ENCODE assay signal across 27 mouse cellular contexts in genomic region chr8:125212619-125213167, GRCm38 (mm10).
DNase-seq lines count a peak whose midpoint lies in the region; ATAC-seq and TF ChIP-seq lines count a peak whose summit lies in the region.
"Had no signal": no experiment of that assay in that cellular context is flagged by ENCODE, and none has a peak within 500 bp of the region (broad histone marks: within the 10 kb centered on the region; RNA-seq: fewer than 3 reads in every experiment).

No protein-coding gene starts in this region.

- intact Hi-C loops in heart, adult 2 months (cut with DNase I) = no loop called here
- intact Hi-C loops in heart, postnatal 36 days (cut with DNase I) = no loop called here

- no peaks in the 10 kb centered on the region for H3K9me3 ChIP-seq in limb, embryonic 12.5 days
- no peaks in the 10 kb centered on the region for H3K9me3 ChIP-seq in limb, embryonic 10.5 days (replicated peaks)
- H3K9me3 ChIP-seq: embryonic facial prominence, embryonic 12.5 days; embryonic facial prominence, embryonic 15.5 days; forebrain, embryonic 12.5 days; forebrain, embryonic 15.5 days; heart, embryonic 12.5 days; heart, embryonic 15.5 days; hindbrain, embryonic 13.5 days; intestine, embryonic 15.5 days had no signal

- TF ChIP-seq POLR2A in heart, adult 2 months (IDR thresholded peaks at IDR 0.05; ENCODE audit: insufficient read depth, low read depth, low read length) = no peak

- H3K4me2 ChIP-seq in limb, embryonic 12.5 days = no peak overlapping the region
- H3K4me2 ChIP-seq: embryonic facial prominence, embryonic 12.5 days; embryonic facial prominence, embryonic 15.5 days; forebrain, embryonic 12.5 days; forebrain, embryonic 15.5 days; heart, embryonic 12.5 days; heart, embryonic 15.5 days; hindbrain, embryonic 13.5 days; intestine, embryonic 15.5 days had no signal

- H3K36me3 ChIP-seq in heart, adult 2 months (ENCODE audit: control insufficient read depth, insufficient read depth, low read length) = no peaks in the 10 kb centered on the region; the same call in 1 of the 2 replicates
- H3K36me3 ChIP-seq in limb, embryonic 12.5 days = no peaks in the 10 kb centered on the region
- H3K36me3 ChIP-seq in limb, embryonic 10.5 days = no peaks in the 10 kb centered on the region
- H3K36me3 ChIP-seq: embryonic facial prominence, embryonic 12.5 days; embryonic facial prominence, embryonic 15.5 days; forebrain, embryonic 12.5 days; forebrain, embryonic 15.5 days; heart, embryonic 12.5 days; heart, embryonic 15.5 days; hindbrain, embryonic 10.5 days; hindbrain, embryonic 13.5 days; intestine, embryonic 15.5 days had no signal

- H3K4me3 ChIP-seq in heart, adult 2 months = no peak overlapping the region
- H3K4me3 ChIP-seq in limb, embryonic 12.5 days (replicated peaks) = no peak overlapping the region
- no peak overlapping the region for H3K4me3 ChIP-seq in limb, embryonic 10.5 days
- H3K4me3 ChIP-seq: embryonic facial prominence, embryonic 12.5 days; embryonic facial prominence, embryonic 15.5 days; forebrain, embryonic 12.5 days; forebrain, embryonic 15.5 days; heart, embryonic 12.5 days; heart, embryonic 15.5 days; hindbrain, embryonic 10.5 days; hindbrain, embryonic 13.5 days; intestine, embryonic 15.5 days had no signal

- WGBS in heart, adult 2 months = 31% methylated on average over 13 of the region's 13 CpGs
- 54% methylated on average over 13 of the region's 13 CpGs for WGBS in limb, embryonic 12.5 days
- WGBS in limb, embryonic 10.5 days = 74% methylated on average over 13 of the region's 13 CpGs

- DNase-seq in cerebellum, postnatal 10 days = peak; percentile 43 to 50
- no peak for DNase-seq in cerebellum, adult 9-11 months
- peak; percentile 46 for DNase-seq in gastrocnemius, postnatal 10 days
- DNase-seq in gastrocnemius, adult 18-20 months (ENCODE audit: low spot score) = no peak
- peak in 1 of 2 experiments; percentile 40 for DNase-seq in heart, adult 2 months
- DNase-seq in heart, postnatal 36 days = no peak
- no peak for DNase-seq in limb, embryonic 10.5 days (ENCODE audit: low spot score)
- DNase-seq: adrenal gland, adult 8-10 months; adrenal gland, postnatal 25 days; cerebellum, adult 11-12 months; cerebellum, adult 8-10 months; cerebellum, postnatal 25 days; heart, postnatal 10 days; kidney, adult 11 months; kidney, adult 8-10 months had no signal

- peaks cover 13% of the 10 kb centered on the region for H3K4me1 ChIP-seq in heart, adult 2 months (ENCODE audit: control insufficient read depth, insufficient read depth, low read length)
- peaks cover 30% of the 10 kb centered on the region for H3K4me1 ChIP-seq in limb, embryonic 12.5 days (replicated peaks)
- H3K4me1 ChIP-seq in limb, embryonic 10.5 days = peaks cover 16% of the 10 kb centered on the region
- H3K4me1 ChIP-seq: intestine, embryonic 15.5 days had no signal

- no peak overlapping the region for H3K9ac ChIP-seq in heart, adult 2 months (ENCODE audit: low read depth, low read length)
- H3K9ac ChIP-seq in limb, embryonic 12.5 days (replicated peaks) = no peak overlapping the region
- H3K9ac ChIP-seq: embryonic facial prominence, embryonic 12.5 days; embryonic facial prominence, embryonic 15.5 days; forebrain, embryonic 12.5 days; forebrain, embryonic 15.5 days; heart, embryonic 12.5 days; heart, embryonic 15.5 days; hindbrain, embryonic 13.5 days; intestine, embryonic 15.5 days had no signal

- H3K27ac ChIP-seq in heart, adult 2 months = peak overlapping the region; percentile 24; the same call in 1 of the 2 replicates
- 0 out of 2 replicates have a peak overlapping the region, but pooled peaks have one; percentile 20 for H3K27ac ChIP-seq in limb, embryonic 12.5 days
- H3K27ac ChIP-seq in limb, embryonic 10.5 days = no peak overlapping the region
- H3K27ac ChIP-seq: embryonic facial prominence, embryonic 12.5 days; embryonic facial prominence, embryonic 15.5 days; forebrain, embryonic 12.5 days; forebrain, embryonic 15.5 days; heart, embryonic 15.5 days; hindbrain, embryonic 10.5 days; hindbrain, embryonic 13.5 days; intestine, embryonic 15.5 days had no signal

- no peaks in the 10 kb centered on the region for H3K79me2 ChIP-seq in heart, adult 2 months (replicated peaks; ENCODE audit: control insufficient read depth, insufficient read depth, low read length)

- no peaks in the 10 kb centered on the region for H3K27me3 ChIP-seq in heart, adult 2 months (ENCODE audit: control insufficient read depth, insufficient read depth, low read length)
- H3K27me3 ChIP-seq in limb, embryonic 12.5 days = peaks cover 4% of the 10 kb centered on the region; the same call in 1 of the 2 replicates
- H3K27me3 ChIP-seq in limb, embryonic 10.5 days (ENCODE audit: low read depth, poor library complexity, severe bottlenecking) = no peaks in the 10 kb centered on the region
- H3K27me3 ChIP-seq: forebrain, embryonic 15.5 days; heart, embryonic 12.5 days; heart, embryonic 15.5 days; intestine, embryonic 15.5 days had no signal

- peak; percentile 33; the same call in 1 of the 2 replicates for TF ChIP-seq EP300 in heart, adult 2 months (IDR thresholded peaks at IDR 0.05; ENCODE audit: insufficient read depth, low read depth, low read length)

- no peak for TF ChIP-seq CTCF in heart, adult 2 months (IDR thresholded peaks at IDR 0.05)

- no peak for ATAC-seq in limb, embryonic 12.5 days (ENCODE audit: insufficient number of reproducible peaks, insufficient read depth, low FRiP score, low TSS enrichment, low read depth)
- ATAC-seq: activated CD4-positive, CD25-positive, alpha-beta regulatory T cell, adult 4 months; forebrain, embryonic 15.5 days; hindbrain, embryonic 16.5 days; intestine, embryonic 15.5 days had no signal

Comparison
In these comparisons a context has a peak if more than half of its experiments do, and no peak if none do; other contexts are left out.
1. DNase-seq: peak in cerebellum, postnatal 10 days (2 of 2) and gastrocnemius, postnatal 10 days (single experiment); none in cerebellum, adult 9-11 months (single experiment), gastrocnemius, adult 18-20 months (single experiment), heart, postnatal 36 days (0 of 2) and limb, embryonic 10.5 days (single experiment).